Mouse (Mus musculus): ENCODE measurements around the gene Gm9964. TPM values are rescaled to one million over a fixed set of nuclear protein-coding genes. Genes with fewer than 3 reads are reported as not detected.

Gm9964 gene
- total RNA-seq, 1 experiment, result not detected

GRCm38 (mm10) chr11:79279732-79280405 lies 16.8 kb downstream of the Gm9964 start:
- no peak overlapping the region for H3K27ac ChIP-seq (ENCODE audit: insufficient read depth, low read depth, low read length, poor library complexity, severe bottlenecking)
- H3K4me3 ChIP-seq (ENCODE audit: insufficient read depth in 1 of 2, low read depth in 1 of 2, low read length in 2 of 2, poor library complexity in 1 of 2, severe bottlenecking in 1 of 2), result no peak overlapping the region
- in situ Hi-C loops (cut with MboI; ENCODE audit: low sequenced_read_pairs in 2 of 2, unreplicated experiment in 2 of 2), result no loop called here
- no peaks in the 10 kb centered on the region for H3K36me3 ChIP-seq (ENCODE audit: control insufficient read depth, insufficient read depth, low read length, poor library complexity, severe bottlenecking)
- H3K9me3 ChIP-seq (ENCODE audit: control insufficient read depth, insufficient read depth, low read depth, low read length), result no peaks in the 10 kb centered on the region
- H3K4me1 ChIP-seq (ENCODE audit: control insufficient read depth in 2 of 2, insufficient read depth in 2 of 2, low read length in 2 of 2, poor library complexity in 1 of 2), result peaks cover 0 to 3% of the 10 kb centered on the region in 2 experiments; a peak in 1 of 4 replicates
- no peak for TF ChIP-seq ZNF384 (IDR thresholded peaks at IDR 0.05; ENCODE audit: low read depth, low read length)
- DNase-seq (ENCODE audit: low read depth, low spot score), result no peak
- H3K9ac ChIP-seq (ENCODE audit: insufficient read depth, low read depth, low read length, poor library complexity, severe bottlenecking), result no peak overlapping the region

- peaks cover 0 to 3% of the 10 kb centered on the region in 2 experiments; a peak in 1 of 4 replicates for H3K4me1 ChIP-seq (ENCODE audit: control insufficient read depth in 2 of 2, insufficient read depth in 2 of 2, low read length in 2 of 2, poor library complexity in 1 of 2)
- no peaks in the 10 kb centered on the region for H3K9me3 ChIP-seq (ENCODE audit: control insufficient read depth, insufficient read depth, low read depth, low read length)
- TF ChIP-seq ZC3H11A (IDR thresholded peaks at IDR 0.05; ENCODE audit: borderline replicate concordance, low read depth, low read length), result no peak
- no peak overlapping the region for H3K27ac ChIP-seq (ENCODE audit: insufficient read depth, low read depth, low read length, poor library complexity, severe bottlenecking)
- DNase-seq (ENCODE audit: low read depth, low spot score), result no peak
- H3K36me3 ChIP-seq (ENCODE audit: control insufficient read depth, insufficient read depth, low read length, poor library complexity, severe bottlenecking), result no peaks in the 10 kb centered on the region
- H3K4me3 ChIP-seq (ENCODE audit: insufficient read depth in 1 of 2, low read depth in 1 of 2, low read length in 2 of 2, poor library complexity in 1 of 2, severe bottlenecking in 1 of 2), result no peak overlapping the region
- H3K9ac ChIP-seq (ENCODE audit: insufficient read depth, low read depth, low read length, poor library complexity, severe bottlenecking), result no peak overlapping the region
- in situ Hi-C loops (cut with MboI; ENCODE audit: low sequenced_read_pairs in 2 of 2, unreplicated experiment in 2 of 2), result no loop called here
Observed at GRCm38 (mm10) chr11:79273757-79274156, 22.9 kb downstream of the Gm9964 start.

- TF ChIP-seq HCFC1 (IDR thresholded peaks at IDR 0.05; ENCODE audit: borderline replicate concordance, insufficient read depth, low read length) (no peak), CHD2 (IDR thresholded peaks at IDR 0.05; ENCODE audit: low read depth, low read length) (no peak), MAFK (IDR thresholded peaks at IDR 0.05; ENCODE audit: insufficient read depth, low read depth, low read length) (no peak), ZC3H11A (IDR thresholded peaks at IDR 0.05; ENCODE audit: borderline replicate concordance, low read depth, low read length) (no peak), ZNF384 (IDR thresholded peaks at IDR 0.05; ENCODE audit: low read depth, low read length) (no peak)
- H3K36me3 ChIP-seq (ENCODE audit: control insufficient read depth, insufficient read depth, low read length, poor library complexity, severe bottlenecking), result no peaks in the 10 kb centered on the region
- no peaks in the 10 kb centered on the region for H3K9me3 ChIP-seq (ENCODE audit: control insufficient read depth, insufficient read depth, low read depth, low read length)
- H3K4me3 ChIP-seq (ENCODE audit: insufficient read depth in 1 of 2, low read depth in 1 of 2, low read length in 2 of 2, poor library complexity in 1 of 2, severe bottlenecking in 1 of 2), result no peak overlapping the region
- H3K4me1 ChIP-seq (ENCODE audit: control insufficient read depth in 2 of 2, insufficient read depth in 2 of 2, low read length in 2 of 2, poor library complexity in 1 of 2), result no peaks in the 10 kb centered on the region
- in situ Hi-C loops (cut with MboI; ENCODE audit: low sequenced_read_pairs in 2 of 2, unreplicated experiment in 2 of 2), result no loop called here
- DNase-seq (ENCODE audit: low read depth, low spot score), result no peak
- H3K27ac ChIP-seq (ENCODE audit: insufficient read depth, low read depth, low read length, poor library complexity, severe bottlenecking), result no peak overlapping the region
- no peak overlapping the region for H3K9ac ChIP-seq (ENCODE audit: insufficient read depth, low read depth, low read length, poor library complexity, severe bottlenecking)
Observed at GRCm38 (mm10) chr11:79273039-79273438, 23.7 kb downstream of the Gm9964 start.

- Histone ChIP-seq H3K36me3 (ENCODE audit: control insufficient read depth, insufficient read depth, low read length, poor library complexity, severe bottlenecking) (no peaks in the 10 kb centered on the region), H3K9me3 (ENCODE audit: control insufficient read depth, insufficient read depth, low read depth, low read length) (no peaks in the 10 kb centered on the region), H3K9ac (ENCODE audit: insufficient read depth, low read depth, low read length, poor library complexity, severe bottlenecking) (no peak overlapping the region), H3K4me1 (ENCODE audit: control insufficient read depth in 2 of 2, insufficient read depth in 2 of 2, low read length in 2 of 2, poor library complexity in 1 of 2) (no peaks in the 10 kb centered on the region), H3K27ac (ENCODE audit: insufficient read depth, low read depth, low read length, poor library complexity, severe bottlenecking) (no peak overlapping the region), H3K4me3 (ENCODE audit: insufficient read depth in 1 of 2, low read depth in 1 of 2, low read length in 2 of 2, poor library complexity in 1 of 2, severe bottlenecking in 1 of 2) (no peak overlapping the region)
- no peak for TF ChIP-seq HCFC1 (IDR thresholded peaks at IDR 0.05; ENCODE audit: borderline replicate concordance, insufficient read depth, low read length)
- no peak for TF ChIP-seq CHD2 (IDR thresholded peaks at IDR 0.05; ENCODE audit: low read depth, low read length)
- no peak for TF ChIP-seq ZNF384 (IDR thresholded peaks at IDR 0.05; ENCODE audit: low read depth, low read length)
- no peak for TF ChIP-seq MAFK (IDR thresholded peaks at IDR 0.05; ENCODE audit: insufficient read depth, low read depth, low read length)
- no peak for TF ChIP-seq ZC3H11A (IDR thresholded peaks at IDR 0.05; ENCODE audit: borderline replicate concordance, low read depth, low read length)
- no peak for DNase-seq (ENCODE audit: low read depth, low spot score)
- in situ Hi-C loops (cut with MboI; ENCODE audit: low sequenced_read_pairs in 2 of 2, unreplicated experiment in 2 of 2), result no loop called here
Observed at GRCm38 (mm10) chr11:79267171-79267570, 29.5 kb downstream of the Gm9964 start.

GRCm38 (mm10) chr11:79264376-79264775 lies 32.3 kb downstream of the Gm9964 start:
- no peaks in the 10 kb centered on the region for H3K9me3 ChIP-seq (ENCODE audit: control insufficient read depth, insufficient read depth, low read depth, low read length)
- DNase-seq (ENCODE audit: low read depth, low spot score), result no peak
- H3K27ac ChIP-seq (ENCODE audit: insufficient read depth, low read depth, low read length, poor library complexity, severe bottlenecking), result no peak overlapping the region
- H3K4me1 ChIP-seq (ENCODE audit: control insufficient read depth in 2 of 2, insufficient read depth in 2 of 2, low read length in 2 of 2, poor library complexity in 1 of 2), result no peaks in the 10 kb centered on the region
- H3K36me3 ChIP-seq (ENCODE audit: control insufficient read depth, insufficient read depth, low read length, poor library complexity, severe bottlenecking), result no peaks in the 10 kb centered on the region
- no peak overlapping the region for H3K9ac ChIP-seq (ENCODE audit: insufficient read depth, low read depth, low read length, poor library complexity, severe bottlenecking)
- TF ChIP-seq CHD2 (IDR thresholded peaks at IDR 0.05; ENCODE audit: low read depth, low read length) (no peak), ZNF384 (IDR thresholded peaks at IDR 0.05; ENCODE audit: low read depth, low read length) (no peak), MAFK (IDR thresholded peaks at IDR 0.05; ENCODE audit: insufficient read depth, low read depth, low read length) (no peak), HCFC1 (IDR thresholded peaks at IDR 0.05; ENCODE audit: borderline replicate concordance, insufficient read depth, low read length) (no peak), ZC3H11A (IDR thresholded peaks at IDR 0.05; ENCODE audit: borderline replicate concordance, low read depth, low read length) (no peak)
- in situ Hi-C loops (cut with MboI; ENCODE audit: low sequenced_read_pairs in 2 of 2, unreplicated experiment in 2 of 2), result no loop called here
- no peak overlapping the region for H3K4me3 ChIP-seq (ENCODE audit: insufficient read depth in 1 of 2, low read depth in 1 of 2, low read length in 2 of 2, poor library complexity in 1 of 2, severe bottlenecking in 1 of 2)
